Mouse (Mus musculus) liver, adult 2 months (tissue): ENCODE results near the gene Sdk2.

Experiments used
- CTCF ChIP-seq: fragments of 200-500 bp; IDR thresholded peaks from 2 replicates; pipeline ENCODE4 v1.5.1; 2011; ENCODE audit warnings: low read depth, low read length, control low read depth
- POLR2A ChIP-seq: fragments of 200-500 bp; IDR thresholded peaks from 2 replicates; pipeline ENCODE4 v1.6.1; 2011; ENCODE audit warnings: low read length, control low read depth; ENCODE audit not compliant: insufficient read depth; ENCODE audit errors: extremely low read depth

DNA sequence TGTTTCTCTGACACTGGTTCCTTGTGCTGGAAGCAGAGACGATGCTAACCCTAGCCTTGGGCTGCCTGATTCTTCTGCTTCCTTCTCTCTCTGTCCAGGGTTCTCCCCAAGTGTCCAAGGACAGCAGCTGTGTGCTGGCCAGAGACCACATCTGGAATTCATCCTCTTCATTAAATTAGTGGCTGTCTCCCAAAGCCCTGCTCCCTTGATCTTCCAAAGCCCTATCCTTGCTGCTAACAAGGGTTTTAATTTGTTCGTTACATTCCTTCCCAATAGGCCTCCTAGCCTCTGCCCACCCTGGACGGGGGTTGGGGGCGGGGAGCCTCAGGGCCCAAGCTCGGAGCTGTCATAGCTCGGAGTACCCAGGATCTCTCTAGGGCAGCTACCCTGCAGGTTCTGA, 38.3 kb downstream of the Sdk2 start:
- no peak for TF ChIP-seq CTCF
- no peak for TF ChIP-seq POLR2A
